Mouse (Mus musculus): Measurements from ENCODE around the gene Sept9.

The Sept9 gene

DNA sequence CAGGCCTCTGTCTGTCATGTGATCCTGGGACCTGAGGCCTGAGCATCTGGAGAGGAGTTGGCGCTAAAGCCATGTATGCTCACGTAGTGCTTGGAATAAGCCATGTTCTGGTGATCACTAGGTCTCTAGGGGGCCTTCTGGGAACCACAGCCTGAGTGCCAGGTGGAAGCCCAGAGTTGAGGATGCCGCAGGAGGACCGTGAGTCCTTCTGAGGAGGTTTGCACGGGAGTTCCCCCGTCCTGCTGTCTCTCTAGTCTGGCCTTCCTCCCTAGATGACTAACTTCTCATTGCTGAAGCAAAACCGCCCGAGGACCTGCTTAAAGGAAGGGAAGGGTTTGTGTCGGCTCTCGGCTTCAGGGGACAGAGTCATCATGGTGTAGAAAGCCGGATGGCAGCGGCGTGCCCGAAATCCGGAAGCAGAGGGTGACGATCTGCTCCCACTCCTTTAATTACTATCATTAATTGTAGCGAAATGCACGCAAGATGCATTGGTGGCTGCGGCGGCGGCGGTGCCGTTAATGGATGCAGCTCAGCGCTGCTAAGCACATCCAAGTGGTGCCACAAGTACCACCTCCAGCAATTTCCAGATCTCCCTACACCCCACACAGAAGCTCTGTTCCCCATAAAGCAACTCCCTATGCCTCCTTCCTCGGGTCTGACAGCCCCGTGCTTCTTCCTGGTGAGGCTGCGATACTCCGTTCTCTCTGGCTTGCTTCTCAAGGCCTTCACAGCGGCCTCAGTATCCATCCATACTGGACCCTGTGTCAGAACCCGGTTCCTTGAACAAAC is 92.0 kb downstream of the Sept9 start:
- peak; percentile 78; the same call in 1 of the 2 replicates for ATAC-seq (ENCODE audit: low TSS enrichment)

DNA sequence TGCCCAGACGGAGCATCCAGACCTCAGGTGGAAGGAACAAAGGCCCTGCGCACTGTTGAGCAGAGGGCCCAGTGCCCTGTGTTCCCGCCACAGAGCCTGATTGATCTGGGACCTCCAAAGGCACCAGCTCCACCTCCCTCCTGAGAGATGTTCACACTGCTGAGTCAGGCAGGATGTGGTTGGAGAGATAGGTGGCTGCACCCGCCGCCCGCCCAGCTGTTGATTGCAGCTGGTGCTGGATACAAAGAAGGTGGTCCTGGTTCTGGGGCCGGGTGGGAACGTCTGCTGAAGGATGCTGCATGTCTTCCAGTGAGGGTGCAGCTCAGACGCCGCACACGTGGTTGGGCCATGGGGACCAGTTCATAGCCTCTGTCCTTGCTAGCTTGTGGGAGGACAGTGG is 93.0 kb downstream of the Sept9 start:
- ATAC-seq (ENCODE audit: low TSS enrichment): no peak

DNA sequence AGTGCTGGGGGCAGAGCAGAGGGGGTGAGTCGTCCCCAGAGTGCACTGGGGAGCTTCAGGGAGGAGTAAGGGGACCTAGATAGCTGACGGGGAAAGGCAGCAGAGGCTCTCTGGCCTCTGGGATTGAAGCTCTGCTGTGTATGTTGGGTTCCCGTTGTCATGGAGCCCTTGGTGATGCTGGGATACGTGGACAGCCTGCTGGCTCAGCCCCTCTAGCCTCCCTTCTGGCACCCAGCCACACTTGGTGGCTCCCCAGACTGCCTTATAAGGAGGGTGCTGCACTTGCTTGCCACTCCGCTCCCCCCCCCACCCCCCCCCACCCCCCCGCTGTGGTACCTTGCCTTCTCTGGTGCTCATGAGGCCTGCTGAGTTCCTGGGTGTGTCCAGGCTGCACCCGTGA is 95.8 kb downstream of the Sept9 start:
- no peak for ATAC-seq (ENCODE audit: low TSS enrichment)

DNA sequence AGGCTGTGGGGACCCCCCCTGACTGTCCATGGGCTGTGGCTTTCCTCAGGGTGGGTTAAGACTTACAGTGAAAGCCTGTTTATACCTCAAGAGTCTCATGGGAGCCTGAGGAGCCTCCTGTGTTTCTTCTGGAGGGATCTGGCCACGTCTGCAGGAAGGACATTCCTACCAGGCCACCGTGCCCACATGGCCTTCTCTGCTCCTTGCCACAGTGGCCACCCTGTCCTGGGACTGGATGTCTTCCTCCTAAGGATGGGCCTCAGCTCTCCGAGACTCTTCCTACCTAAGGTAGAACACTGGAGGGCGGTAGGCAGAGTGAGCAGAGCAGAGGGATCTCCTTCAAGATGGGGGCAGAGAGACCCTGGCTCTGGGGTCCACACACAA is 96.6 kb downstream of the Sept9 start:
- ATAC-seq (ENCODE audit: low TSS enrichment): no peak

DNA sequence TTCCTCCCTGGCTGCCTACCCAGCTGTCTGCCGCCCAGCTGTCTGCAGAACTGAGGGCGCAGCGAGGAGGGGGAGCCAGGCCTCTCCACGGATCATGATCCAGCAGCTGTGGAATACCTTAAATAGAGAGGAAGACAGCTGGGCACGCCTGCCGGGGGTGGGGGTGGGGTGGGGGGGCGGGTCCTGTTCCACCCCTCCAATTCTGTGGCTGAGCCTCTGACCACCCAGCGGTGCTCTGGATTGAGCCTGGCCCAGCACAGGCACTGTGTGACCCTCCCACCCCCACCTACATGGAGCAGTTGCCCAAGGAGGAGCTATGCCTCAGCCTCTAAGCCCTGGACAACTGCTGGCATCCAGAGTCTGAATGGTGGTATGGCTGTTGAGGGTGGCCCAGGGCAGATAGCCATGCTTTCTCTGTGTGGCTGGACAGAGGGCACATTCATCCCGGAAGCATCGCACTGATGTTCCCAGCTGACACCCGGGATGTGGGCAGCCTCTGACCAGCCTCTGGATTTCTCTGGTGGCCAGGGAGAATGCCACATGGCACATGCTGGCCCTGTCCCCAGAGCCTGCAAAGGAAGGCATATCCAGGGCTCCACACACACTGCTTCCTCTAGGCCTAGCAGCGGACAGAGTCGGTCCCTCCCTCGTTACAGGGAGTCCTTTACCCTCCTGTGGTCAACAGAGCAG is 97.2 kb downstream of the Sept9 start:
- 0 out of 2 replicates have a peak, but pooled peaks have one; percentile 21 for ATAC-seq (ENCODE audit: low TSS enrichment)

DNA sequence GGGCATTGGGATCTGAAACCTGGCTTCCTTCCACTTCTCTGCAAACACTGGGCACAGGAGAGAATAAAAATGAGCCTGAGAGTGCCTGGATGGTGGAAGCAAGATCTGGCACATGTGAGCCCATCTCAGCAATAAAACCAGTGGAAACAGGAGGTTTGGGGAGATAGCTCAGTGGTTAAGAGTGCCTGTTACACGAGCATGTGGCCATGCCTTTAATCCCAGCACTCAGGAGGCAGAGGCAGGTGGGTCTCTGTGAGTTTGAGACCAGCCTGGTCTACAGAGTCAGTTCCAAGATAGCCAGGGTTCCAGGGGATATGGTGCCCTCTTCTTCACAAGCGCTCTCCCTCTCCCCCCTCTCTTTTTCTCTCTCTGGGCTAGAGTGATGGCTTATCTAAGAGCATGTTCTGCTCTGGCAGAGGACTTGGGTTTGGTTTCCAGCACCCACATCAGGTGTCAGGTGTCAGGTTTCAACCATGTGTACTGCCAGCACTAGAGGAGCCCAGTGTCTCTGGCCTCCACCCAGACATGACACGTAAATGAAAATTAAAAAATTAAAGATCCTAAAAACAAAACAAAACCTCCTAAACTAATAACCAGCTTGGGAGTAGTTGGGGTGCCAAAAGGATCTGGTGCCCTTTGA is 97.8 kb downstream of the Sept9 start:
- no peak for ATAC-seq (ENCODE audit: low TSS enrichment)

DNA sequence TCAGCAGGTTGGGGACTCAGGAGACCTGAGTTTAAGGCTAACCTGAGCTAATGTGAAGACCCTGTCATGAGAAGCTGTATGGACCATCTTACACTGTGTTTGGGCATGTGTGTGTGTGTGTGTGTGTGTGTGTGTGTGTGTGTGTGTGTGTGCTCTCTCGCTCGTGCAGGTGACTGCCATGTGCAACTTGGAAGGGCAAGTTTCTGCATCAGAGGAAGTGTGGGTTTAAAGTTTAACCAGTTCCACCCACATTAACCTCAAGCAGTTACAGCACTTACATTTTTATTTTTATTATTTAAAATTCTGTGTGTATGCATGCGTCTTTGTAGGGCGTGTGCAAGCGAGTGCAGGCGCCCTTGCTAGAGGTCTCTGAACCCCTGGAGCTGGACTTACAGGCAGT is 100.3 kb downstream of the Sept9 start:
- ATAC-seq (ENCODE audit: low TSS enrichment): no peak

DNA sequence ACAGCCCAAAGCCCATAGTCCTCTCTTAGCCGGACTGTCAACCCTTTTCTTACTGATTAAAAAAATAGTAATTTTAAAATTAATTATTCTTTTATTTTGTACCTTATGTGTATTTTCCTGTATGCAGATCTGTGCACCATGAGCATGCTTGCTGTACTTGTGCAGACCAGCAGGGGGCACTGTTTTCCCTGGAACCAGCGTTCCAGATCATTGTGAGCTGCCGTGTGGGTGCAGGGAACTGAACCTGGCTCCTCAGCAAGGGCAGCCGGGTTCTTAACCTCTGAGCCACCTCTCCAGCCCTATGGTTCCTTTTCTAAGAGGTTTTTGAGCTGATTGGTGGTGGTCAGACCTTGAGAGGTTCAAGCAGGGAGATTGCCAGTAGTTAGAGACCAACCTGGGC is 101.3 kb downstream of the Sept9 start:
- no peak for ATAC-seq (ENCODE audit: low TSS enrichment)

DNA sequence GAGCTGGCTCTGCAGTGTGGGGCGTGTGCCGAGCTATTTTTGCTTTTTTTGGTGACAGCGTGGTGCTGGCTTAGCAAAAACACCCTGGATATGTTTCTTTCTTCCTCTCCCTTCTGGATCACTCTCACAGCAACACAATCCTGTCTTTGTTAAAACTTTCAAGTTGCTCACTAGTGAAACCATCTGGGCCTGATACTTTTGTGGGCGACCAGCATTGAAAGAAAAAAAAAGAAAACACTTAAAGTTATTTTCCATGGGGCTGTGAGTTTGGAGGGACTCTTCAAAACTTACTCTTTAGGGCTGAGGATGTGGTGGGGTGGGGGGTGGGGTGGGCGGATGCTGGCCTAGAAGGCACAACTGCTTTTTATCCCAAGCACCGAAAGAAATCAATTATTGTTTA is 102.3 kb downstream of the Sept9 start:
- ATAC-seq (ENCODE audit: low TSS enrichment): peak; percentile 56; the same call in 1 of the 2 replicates

DNA sequence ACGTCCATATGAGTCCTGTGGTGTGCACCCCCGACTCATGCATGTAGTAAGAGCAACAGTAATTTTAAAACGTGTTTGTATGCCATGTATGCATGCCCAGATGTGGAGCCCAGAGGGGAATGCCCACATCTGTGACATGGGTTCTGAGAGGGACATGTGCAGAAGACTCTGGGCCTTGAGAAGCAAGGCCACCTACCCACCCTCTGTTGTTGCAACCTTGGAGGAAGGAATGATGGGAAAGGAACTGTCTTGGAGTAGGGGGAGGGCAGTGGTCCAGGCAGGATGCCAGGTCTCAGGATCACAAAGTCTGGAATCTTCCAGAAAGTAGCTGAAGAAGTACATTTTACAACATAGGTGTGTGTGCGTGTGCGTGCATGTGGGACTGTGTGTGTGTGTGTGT is 102.9 kb downstream of the Sept9 start:
- no peak for ATAC-seq (ENCODE audit: low TSS enrichment)

DNA sequence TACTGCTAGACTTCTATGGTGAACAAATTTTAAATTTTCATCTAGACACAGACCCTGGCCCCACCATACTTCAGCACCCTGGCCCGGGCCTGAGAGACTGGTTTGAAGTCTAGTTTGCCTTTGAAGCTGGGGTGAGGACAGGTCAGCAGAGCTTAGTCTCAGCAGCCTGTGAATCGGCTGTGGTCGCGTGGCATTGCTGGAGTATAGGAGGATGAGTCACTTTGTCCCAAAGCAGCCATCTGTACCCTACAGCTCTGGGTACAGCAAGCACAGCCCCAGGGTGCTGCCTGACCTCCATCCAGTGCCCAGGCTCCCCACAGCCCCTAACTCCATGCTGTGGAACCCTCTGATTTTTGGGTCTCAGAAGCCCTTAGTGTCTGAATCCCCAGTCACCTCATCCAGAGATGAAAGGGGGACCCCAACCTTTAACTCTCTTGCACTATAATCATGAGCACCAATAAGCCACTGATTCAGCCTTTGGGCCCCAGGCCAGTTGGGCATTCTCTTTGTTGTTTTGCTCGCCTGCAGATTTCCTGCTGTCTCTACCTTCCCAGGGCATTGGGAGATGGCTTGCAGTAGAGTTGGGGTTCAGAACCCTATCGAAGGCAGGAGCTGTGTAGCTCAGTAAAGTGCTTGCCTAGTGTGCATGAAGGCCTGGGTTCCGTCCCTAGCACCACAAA is 106.2 kb downstream of the Sept9 start:
- ATAC-seq (ENCODE audit: low TSS enrichment): no peak

DNA sequence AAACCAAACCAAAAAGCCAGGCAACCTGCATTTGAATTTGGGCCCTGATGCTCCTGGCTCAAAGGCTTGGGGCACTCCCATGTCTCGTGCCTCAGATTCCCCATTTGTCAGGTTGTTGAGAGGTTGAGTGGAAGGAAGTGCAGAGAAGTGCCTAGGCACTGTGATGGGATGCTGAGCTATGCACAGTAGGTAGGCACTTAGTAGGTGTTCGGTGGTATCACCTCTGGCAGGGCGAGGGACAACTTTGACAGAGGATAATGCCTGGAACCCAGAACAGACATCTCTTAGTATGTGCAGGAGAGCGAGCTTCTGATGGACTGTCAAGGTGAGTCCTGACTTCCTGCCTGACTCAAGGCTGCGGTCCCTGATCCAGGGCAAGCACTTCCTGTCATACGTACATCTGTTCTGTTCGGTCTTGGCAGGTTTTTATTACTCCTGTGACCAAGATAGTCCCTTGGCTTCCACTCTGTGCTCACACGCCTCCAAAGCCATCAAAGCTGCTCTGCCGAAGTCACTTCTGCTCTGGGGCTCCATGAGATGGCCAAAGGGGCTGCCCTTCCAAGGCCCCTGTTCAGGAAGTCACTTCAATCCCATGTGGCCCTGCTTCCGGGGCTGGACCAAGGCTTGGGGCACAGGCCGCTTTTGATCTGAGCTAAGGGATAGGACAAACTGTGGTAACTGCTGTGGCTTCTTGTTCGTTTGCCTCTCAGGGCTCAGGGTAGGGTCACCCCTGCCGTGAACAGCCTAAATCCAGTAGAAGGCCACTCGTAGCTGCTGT is 107.0 kb downstream of the Sept9 start:
- ATAC-seq (ENCODE audit: low TSS enrichment): no peak

DNA sequence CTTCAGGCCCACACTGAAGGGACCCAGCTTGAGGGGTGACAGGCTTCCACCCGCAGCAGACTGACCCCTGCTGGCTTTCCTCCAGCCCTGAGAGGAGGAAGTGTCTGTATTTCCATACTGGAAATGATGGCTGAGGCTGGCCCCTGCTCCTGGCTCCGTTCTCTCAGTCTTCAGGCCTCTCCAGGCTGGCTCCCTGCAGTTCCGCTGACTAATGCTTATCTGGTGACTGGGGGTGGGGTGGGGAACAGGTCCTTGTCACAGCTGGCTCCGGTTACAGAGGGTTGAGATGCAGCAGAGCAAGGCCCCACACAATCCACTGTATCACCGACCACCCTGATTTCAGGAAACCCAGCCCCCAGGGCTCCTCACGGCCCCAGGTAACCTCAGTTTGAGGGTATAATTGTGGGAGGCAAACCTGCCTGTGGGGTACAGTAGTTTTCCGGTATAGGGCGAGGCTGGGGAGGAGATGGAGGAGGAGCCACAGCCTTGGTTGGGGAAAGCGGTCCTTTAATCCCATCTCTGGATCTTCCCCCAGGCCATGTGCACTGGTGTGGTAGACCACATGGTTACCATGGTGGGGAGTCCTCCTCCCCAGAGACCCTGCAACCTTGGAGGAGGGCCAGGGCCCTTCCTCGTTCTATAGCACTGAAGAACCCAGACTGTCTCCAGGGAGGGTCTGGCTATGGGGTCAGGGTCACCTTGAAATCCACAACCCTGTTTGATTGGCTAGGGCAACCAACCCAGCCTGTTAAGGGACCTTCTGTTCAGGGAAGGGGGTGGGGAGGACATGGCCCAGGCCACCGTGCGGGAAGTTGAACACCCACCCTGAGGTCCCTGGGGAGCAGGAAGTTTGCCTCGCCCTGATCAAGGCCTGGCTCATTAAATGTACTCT is 108.7 kb downstream of the Sept9 start:
- ATAC-seq (ENCODE audit: low TSS enrichment): peak; percentile 66; the same call in 1 of the 2 replicates

DNA sequence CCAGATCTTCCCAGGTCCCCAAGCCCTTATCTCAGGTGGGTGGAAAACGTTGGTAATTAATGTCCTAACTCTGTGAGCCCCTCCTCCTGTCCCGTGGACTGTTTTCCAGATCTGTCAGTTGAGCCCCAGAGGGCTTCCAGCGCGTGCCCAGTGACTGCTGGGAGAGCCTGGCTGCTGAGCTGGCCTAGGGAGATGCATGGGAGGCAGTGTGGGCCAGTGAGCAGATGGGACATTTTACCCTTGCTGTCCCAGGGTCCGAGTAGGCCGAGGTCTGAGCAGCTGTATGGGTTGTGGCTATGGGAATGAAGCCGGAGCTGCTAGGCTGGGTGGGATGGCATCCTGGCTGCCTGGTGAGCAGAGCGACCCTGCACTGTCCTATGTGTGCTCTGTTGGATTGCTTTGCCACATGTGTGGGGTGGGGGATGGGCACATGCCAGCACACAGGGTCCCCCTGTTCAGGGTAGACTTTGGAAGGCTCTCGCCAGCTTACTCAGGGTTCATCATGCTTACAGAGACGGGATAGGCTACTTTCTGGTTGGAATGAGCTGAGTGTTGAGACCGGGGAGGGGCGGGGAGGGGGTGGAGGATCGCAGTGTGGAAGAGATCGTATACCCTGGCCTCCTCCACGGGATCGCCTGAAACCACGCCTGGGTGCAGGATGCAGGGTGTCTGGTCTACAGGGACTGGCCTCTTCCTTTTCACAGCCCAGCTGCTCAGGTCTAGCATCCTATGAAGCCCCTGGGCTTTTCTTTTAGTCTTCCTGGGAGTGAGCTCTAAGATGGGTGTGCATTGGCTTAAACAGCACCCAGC is 109.9 kb downstream of the Sept9 start:
- no peak for ATAC-seq (ENCODE audit: low TSS enrichment)

DNA sequence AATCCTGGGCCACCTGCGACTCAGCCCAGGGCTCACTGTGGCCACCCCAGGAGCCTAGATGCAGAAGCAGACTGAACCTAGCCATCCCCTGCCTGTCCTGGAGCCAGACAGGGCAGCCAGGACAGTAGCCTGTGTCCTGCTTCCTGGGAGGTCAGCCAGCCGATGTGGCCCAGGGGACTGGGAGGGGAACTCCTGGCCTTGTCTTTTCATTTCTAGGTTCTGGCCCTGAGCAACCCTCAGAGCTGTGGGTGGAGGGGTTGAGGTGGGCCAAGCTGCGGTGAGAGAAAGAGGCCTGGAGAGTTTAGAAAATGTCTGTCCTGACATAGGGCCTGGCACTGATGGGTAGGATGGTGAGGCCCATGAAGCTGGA is 110.4 kb downstream of the Sept9 start:
- ATAC-seq (ENCODE audit: low TSS enrichment): no peak

DNA sequence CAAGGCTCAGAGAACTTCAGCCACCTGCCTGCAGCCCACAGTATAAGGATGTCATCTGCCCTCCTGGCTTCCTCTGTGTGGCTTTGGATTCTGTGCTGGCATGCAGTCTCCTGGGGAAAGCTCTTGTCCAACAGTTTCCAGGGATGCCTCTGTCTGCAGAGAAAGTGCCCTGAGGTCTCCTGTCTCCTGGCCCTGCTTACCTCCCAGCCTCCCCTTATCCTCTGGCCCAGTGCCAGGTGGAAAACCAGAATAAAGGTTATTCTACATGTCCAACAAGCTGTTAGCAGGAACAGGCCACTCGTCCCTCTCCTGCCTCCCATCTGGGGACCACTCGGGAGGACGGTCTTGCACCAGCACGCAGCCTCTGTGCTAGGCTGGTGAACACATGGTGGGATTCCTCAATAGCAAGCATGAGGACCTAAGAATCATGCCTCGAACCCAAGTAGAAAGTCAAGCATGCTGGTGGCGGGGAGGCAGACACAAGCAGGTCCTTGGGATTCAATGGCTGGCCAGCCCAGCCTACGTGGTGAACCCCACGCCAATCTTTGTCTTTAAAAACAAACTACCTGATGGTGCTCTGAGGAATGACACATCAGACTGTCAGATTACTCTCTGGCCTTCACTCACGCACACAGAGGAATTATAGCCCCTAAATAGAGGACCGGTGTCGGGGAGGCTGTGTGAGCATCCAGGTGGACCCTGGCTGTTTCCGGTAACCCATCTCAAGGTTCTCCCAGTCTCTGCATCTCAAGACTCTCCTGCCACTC is 111.1 kb downstream of the Sept9 start:
- no peak for ATAC-seq (ENCODE audit: low TSS enrichment)

DNA sequence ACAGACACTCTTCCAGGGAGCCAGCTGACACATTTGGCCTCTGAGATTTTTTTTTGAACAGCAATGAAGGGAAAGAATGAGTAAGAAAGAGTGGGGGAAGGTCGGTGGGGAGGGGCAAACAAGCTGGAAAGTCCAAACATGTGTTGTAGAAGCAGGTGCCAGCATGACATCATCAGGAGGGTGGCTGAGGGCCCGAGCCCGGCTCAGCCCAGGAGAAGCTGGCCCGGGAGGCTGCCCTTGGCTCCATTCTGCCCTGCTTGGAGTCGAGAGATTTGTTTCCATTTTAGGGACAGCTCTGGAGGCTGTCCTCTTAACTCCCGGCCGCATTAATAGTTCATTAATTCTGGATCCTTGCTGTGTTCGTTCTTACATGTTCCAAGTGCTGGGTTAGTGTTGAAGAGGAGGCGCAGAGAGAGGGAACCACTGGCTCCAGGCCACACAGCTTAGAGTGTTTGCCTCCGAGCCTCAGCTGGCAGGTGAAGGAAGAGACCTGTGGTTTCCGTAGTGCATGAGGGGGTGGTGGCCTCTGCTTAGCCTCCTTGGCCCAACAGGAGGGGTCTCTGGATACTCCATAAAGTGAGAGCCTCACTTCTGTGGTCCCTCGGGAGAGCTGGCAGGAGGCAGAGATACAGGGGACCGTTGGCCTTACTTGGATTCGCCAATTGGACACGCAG is 111.8 kb downstream of the Sept9 start:
- no peak for ATAC-seq (ENCODE audit: low TSS enrichment)

Measured in frontal cortex, adult (tissue).